Comparison of ENCODE assay signal across 21 mouse cellular contexts in the genomic region with DNA sequence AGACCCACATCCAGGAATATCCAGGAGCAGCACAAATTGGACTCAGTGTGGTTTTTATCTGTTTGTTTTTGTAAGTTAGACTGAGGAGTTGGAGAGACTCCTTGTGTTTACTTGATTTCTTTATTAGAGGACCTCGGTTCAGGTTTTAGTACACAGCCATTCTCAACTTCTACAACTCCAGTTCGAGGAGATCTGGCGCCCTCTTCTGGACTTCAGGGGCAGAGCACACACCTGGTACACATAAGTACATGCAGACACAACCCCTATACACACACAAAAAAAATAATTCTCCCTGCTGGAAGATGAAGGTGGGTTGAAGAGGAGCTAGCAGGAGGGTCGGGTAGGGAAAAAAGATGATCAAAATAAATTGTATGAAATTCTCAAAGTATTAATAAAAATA.
DNase-seq lines count a peak whose midpoint lies in the region; ATAC-seq and TF ChIP-seq lines count a peak whose summit lies in the region.
"Had no signal": no experiment of that assay in that cellular context is flagged by ENCODE, and none has a peak within 500 bp of the region (broad histone marks: within the 10 kb centered on the region; RNA-seq: fewer than 3 reads in every experiment).

No protein-coding gene starts in this region.

- H3K4me1 ChIP-seq in kidney, postnatal 0 days (replicated peaks; ENCODE audit: insufficient read depth, low read length): 0 out of 2 replicates have a peak, but pooled peaks cover 2% of the 10 kb centered on the region
- H3K4me1 ChIP-seq in kidney, embryonic 15.5 days: peaks cover 10% of the 10 kb centered on the region
- H3K4me1 ChIP-seq: liver, embryonic 12.5 days had no signal

- intact Hi-C loops in gastrocnemius, adult 2 months (cut with DNase I): no loop called here

- no peak overlapping the region for H3K9ac ChIP-seq in kidney, postnatal 0 days (ENCODE audit: low read depth, low read length)
- H3K9ac ChIP-seq in kidney, embryonic 15.5 days: no peak overlapping the region
- H3K9ac ChIP-seq: embryonic facial prominence, embryonic 15.5 days; hindbrain, embryonic 14.5 days; liver, embryonic 12.5 days had no signal

- no peak overlapping the region for H3K27ac ChIP-seq in kidney, postnatal 0 days
- no peak overlapping the region for H3K27ac ChIP-seq in kidney, embryonic 15.5 days
- H3K27ac ChIP-seq in gastrocnemius, adult 2 months: no peak overlapping the region
- H3K27ac ChIP-seq: embryonic facial prominence, embryonic 15.5 days; hindbrain, embryonic 14.5 days; limb, embryonic 10.5 days; liver, embryonic 12.5 days had no signal

- H3K4me3 ChIP-seq in kidney, postnatal 0 days (replicated peaks; ENCODE audit: low read depth, low read length): no peak overlapping the region
- no peak overlapping the region for H3K4me3 ChIP-seq in kidney, embryonic 15.5 days (replicated peaks)
- H3K4me3 ChIP-seq in gastrocnemius, adult 2 months: no peak overlapping the region
- H3K4me3 ChIP-seq: embryonic facial prominence, embryonic 15.5 days; limb, embryonic 10.5 days; liver, embryonic 12.5 days; myocyte had no signal

- DNase-seq in kidney, postnatal 0 days (ENCODE audit: low spot score): no peak
- DNase-seq in thymus, postnatal 4 days: peak; percentile 20
- no peak for DNase-seq in thymus, postnatal 25 days
- peak; percentile 69 for DNase-seq in ZHBTc4 (ENCODE audit: low read depth, low spot score)
- DNase-seq in gastrocnemius, adult 2 months: no peak
- no peak for DNase-seq in urinary bladder, postnatal 10 days (ENCODE audit: low spot score)
- DNase-seq: adrenal gland, adult 8-10 months; cerebellum, adult 18-20 months; cerebellum, postnatal 25 days; heart, adult 11 months; heart, postnatal 36 days; midbrain, embryonic 14.5 days; thymus, adult 18-20 months had no signal

- no peaks in the 10 kb centered on the region for H3K36me3 ChIP-seq in kidney, postnatal 0 days (ENCODE audit: insufficient read depth, low read length)
- H3K36me3 ChIP-seq in kidney, embryonic 15.5 days: no peaks in the 10 kb centered on the region
- H3K36me3 ChIP-seq: embryonic facial prominence, embryonic 15.5 days; limb, embryonic 10.5 days; liver, embryonic 12.5 days had no signal

- peak; percentile 23; the same call in 1 of the 2 replicates for TF ChIP-seq CTCF in kidney, postnatal 0 days (IDR thresholded peaks at IDR 0.05; ENCODE audit: low read depth)
- no peak for TF ChIP-seq CTCF in gastrocnemius, adult 2 months (IDR thresholded peaks at IDR 0.05)

- H3K4me2 ChIP-seq in kidney, postnatal 0 days (ENCODE audit: low read length): no peak overlapping the region
- no peak overlapping the region for H3K4me2 ChIP-seq in kidney, embryonic 15.5 days
- H3K4me2 ChIP-seq: embryonic facial prominence, embryonic 15.5 days; hindbrain, embryonic 14.5 days; liver, embryonic 12.5 days had no signal

- 77% methylated on average over 4 of the region's 4 CpGs for WGBS in kidney, postnatal 0 days
- 76% methylated on average over 4 of the region's 4 CpGs for WGBS in kidney, embryonic 15.5 days

- no peaks in the 10 kb centered on the region for H3K9me3 ChIP-seq in kidney, postnatal 0 days (replicated peaks; ENCODE audit: low read length)
- H3K9me3 ChIP-seq in kidney, embryonic 15.5 days (replicated peaks): no peaks in the 10 kb centered on the region
- H3K9me3 ChIP-seq: embryonic facial prominence, embryonic 15.5 days; limb, embryonic 10.5 days; liver, embryonic 12.5 days had no signal

- ATAC-seq in kidney, postnatal 0 days (replicated peaks; ENCODE audit: low FRiP score, low read depth): no peak
- ATAC-seq in kidney, embryonic 15.5 days (replicated peaks; ENCODE audit: low FRiP score): no peak
- no peak for ATAC-seq in megakaryocyte-erythroid progenitor cell, adult 5-6 weeks (replicated peaks; ENCODE audit: low FRiP score, low TSS enrichment, poor library complexity, severe bottlenecking)
- ATAC-seq: intestine, embryonic 16.5 days; liver, embryonic 12.5 days had no signal

- H3K27me3 ChIP-seq in kidney, postnatal 0 days (ENCODE audit: insufficient read depth, low read length): peaks cover 66% of the 10 kb centered on the region
- peaks cover 100% of the 10 kb centered on the region for H3K27me3 ChIP-seq in kidney, embryonic 15.5 days

Comparison
In these comparisons a context has a peak if more than half of its experiments do, and no peak if none do; other contexts are left out.
1. DNase-seq: peak in thymus, postnatal 4 days (single experiment) and ZHBTc4 (single experiment); none in kidney, postnatal 0 days (single experiment), thymus, postnatal 25 days (single experiment), gastrocnemius, adult 2 months (single experiment) and urinary bladder, postnatal 10 days (single experiment).